Mouse (Mus musculus): Measurements from ENCODE around the gene Fat3. TPM values are rescaled to one million over a fixed set of nuclear protein-coding genes. Genes with fewer than 3 reads are reported as not detected.

The Fat3 gene
- polyA plus RNA-seq, 1 experiment = 0.51 TPM

DNA sequence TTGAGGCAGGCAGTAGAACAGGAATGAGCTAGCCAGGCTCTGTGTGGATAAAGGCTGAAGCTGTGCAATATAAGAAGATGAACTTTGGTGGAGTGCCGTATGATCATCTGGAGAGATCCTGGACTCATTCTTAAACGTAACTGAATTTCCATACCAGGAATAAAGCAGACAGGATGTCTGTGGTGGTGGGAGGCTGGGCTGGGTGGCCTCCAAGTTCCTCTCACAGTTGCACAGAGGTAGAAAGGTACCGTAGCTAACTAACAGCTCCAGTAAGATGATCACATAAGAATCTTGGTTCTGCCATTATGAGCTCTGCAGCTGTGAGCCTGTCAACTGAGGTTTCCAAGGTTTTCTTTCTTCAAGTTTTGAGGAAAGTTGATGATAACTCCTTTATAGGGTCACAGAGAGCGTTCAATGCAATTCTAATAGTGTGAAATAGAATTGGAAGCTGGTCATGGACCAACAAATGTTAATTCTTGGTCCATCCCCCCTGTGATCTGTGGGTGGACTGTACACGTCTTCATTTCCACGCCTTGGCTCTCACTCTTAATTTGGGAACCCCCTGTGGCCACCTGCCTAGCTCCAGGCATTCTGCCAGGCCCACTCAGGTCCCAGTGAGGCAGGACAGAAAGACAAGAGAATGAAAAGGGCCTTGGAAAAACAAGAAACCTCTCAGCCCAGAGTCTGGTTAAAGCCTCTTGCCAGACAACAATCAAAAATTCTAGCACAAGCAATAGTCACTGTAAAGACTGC is 547.3 kb downstream of the Fat3 start:
- Histone ChIP-seq H3K27me3 (ENCODE audit: control insufficient read depth, insufficient read depth, low read length) (no peaks in the 10 kb centered on the region), H3K27ac (ENCODE audit: control insufficient read depth, insufficient read depth, low read length) (no peak overlapping the region), H3K36me3 (ENCODE audit: control insufficient read depth, insufficient read depth, low read length) (no peaks in the 10 kb centered on the region), H3K4me3 (ENCODE audit: control insufficient read depth, insufficient read depth, low read length) (no peak overlapping the region), H3K4me1 (replicated peaks; ENCODE audit: control insufficient read depth, insufficient read depth, low read length) (no peaks in the 10 kb centered on the region)
- no peak for DNase-seq
- TF ChIP-seq POLR2A (IDR thresholded peaks at IDR 0.05; ENCODE audit: control insufficient read depth, extremely low read depth, insufficient read depth, low read length, poor library complexity) (no peak), CTCF (IDR thresholded peaks at IDR 0.05; ENCODE audit: borderline replicate concordance, control insufficient read depth, extremely low read depth, insufficient read depth, low read length, poor library complexity) (no peak)
- 57% methylated on average over 6 of the region's 6 CpGs for WGBS

DNA sequence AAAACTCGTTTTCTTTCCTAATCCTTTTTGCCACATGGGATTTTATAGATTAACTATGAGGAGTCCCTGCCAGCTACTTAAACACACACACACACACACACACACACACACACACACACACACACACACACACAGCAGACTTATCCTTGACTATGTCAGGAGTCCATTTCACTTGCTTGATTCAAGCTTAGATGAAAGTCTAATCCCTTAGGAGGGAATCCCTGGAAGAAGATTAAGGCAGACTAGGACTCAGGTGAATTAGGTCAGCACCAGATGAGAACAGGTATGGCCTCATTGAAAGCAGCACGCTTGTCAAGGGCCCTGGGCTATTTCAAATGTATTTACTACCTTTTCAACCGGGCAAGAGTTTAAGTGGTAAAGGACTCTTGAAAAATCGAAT is 553.0 kb downstream of the Fat3 start:
- Histone ChIP-seq H3K27me3 (ENCODE audit: control insufficient read depth, insufficient read depth, low read length) (no peaks in the 10 kb centered on the region), H3K4me3 (ENCODE audit: control insufficient read depth, insufficient read depth, low read length) (no peak overlapping the region), H3K36me3 (ENCODE audit: control insufficient read depth, insufficient read depth, low read length) (no peaks in the 10 kb centered on the region), H3K27ac (ENCODE audit: control insufficient read depth, insufficient read depth, low read length) (no peak overlapping the region), H3K4me1 (replicated peaks; ENCODE audit: control insufficient read depth, insufficient read depth, low read length) (no peaks in the 10 kb centered on the region)
- DNase-seq = no peak
- WGBS = 84% methylated on average over 4 of the region's 4 CpGs
- no peak for TF ChIP-seq POLR2A (IDR thresholded peaks at IDR 0.05; ENCODE audit: control insufficient read depth, extremely low read depth, insufficient read depth, low read length, poor library complexity)
- TF ChIP-seq CTCF (IDR thresholded peaks at IDR 0.05; ENCODE audit: borderline replicate concordance, control insufficient read depth, extremely low read depth, insufficient read depth, low read length, poor library complexity) = no peak

DNA sequence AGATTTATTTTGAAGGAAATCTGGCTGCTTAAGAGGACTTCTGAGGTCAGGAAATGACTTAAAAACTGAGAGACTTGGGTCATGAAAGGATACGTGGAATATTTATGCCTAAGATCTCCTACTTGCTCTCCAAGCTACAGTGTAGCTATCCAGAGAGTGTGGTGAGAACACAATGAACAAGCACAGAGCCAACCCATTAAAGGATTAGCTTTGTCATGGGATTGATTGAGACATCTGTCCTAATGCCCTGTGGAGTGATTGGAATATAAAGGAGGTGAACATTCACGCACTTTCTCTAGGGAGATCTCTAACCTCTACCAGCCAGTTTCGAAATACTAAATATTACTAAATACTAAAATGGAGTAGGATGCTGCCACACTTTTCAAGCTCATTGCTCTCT is 556.9 kb downstream of the Fat3 start:
- Histone ChIP-seq H3K4me1 (replicated peaks; ENCODE audit: control insufficient read depth, insufficient read depth, low read length) (no peaks in the 10 kb centered on the region), H3K27me3 (ENCODE audit: control insufficient read depth, insufficient read depth, low read length) (no peaks in the 10 kb centered on the region), H3K27ac (ENCODE audit: control insufficient read depth, insufficient read depth, low read length) (no peak overlapping the region), H3K4me3 (ENCODE audit: control insufficient read depth, insufficient read depth, low read length) (no peak overlapping the region), H3K36me3 (ENCODE audit: control insufficient read depth, insufficient read depth, low read length) (no peaks in the 10 kb centered on the region)
- no peak for TF ChIP-seq CTCF (IDR thresholded peaks at IDR 0.05; ENCODE audit: borderline replicate concordance, control insufficient read depth, extremely low read depth, insufficient read depth, low read length, poor library complexity)
- no peak for TF ChIP-seq POLR2A (IDR thresholded peaks at IDR 0.05; ENCODE audit: control insufficient read depth, extremely low read depth, insufficient read depth, low read length, poor library complexity)
- DNase-seq = no peak
- 82% methylated on average over 3 of the region's 3 CpGs for WGBS

DNA sequence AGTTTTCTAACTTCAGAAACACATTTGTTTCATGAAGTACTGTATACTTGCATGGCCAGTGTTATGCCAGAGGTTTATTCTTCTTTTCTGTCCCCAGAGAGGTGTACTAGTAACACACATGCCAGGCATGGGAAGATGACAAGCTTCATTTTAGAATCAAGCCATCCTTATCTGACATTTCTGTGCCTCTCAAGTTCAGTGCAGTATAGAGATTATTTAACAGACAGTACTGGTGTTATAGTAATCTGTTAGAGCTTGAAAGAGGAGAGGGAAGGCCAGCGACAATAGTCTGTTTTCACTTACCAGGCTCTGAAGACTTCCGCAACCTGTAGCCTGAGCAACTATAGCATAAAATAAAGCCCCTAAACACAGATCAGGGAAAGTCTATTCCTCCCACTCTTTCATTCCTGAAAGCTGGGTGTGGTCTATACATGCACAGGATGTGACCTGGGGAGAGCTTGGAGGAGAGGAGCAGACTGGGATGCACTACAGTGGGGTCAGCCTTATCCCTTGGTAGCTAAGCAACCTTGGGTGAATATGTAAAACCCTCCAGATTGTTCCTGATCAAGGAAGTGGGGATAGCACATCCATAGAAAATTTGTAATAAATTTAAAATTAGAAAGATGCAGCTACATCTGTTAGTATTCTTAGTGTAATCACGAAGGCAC is 557.5 kb downstream of the Fat3 start:
- TF ChIP-seq CTCF (IDR thresholded peaks at IDR 0.05; ENCODE audit: borderline replicate concordance, control insufficient read depth, extremely low read depth, insufficient read depth, low read length, poor library complexity) (no peak), POLR2A (IDR thresholded peaks at IDR 0.05; ENCODE audit: control insufficient read depth, extremely low read depth, insufficient read depth, low read length, poor library complexity) (no peak)
- Histone ChIP-seq H3K36me3 (ENCODE audit: control insufficient read depth, insufficient read depth, low read length) (no peaks in the 10 kb centered on the region), H3K27ac (ENCODE audit: control insufficient read depth, insufficient read depth, low read length) (no peak overlapping the region), H3K27me3 (ENCODE audit: control insufficient read depth, insufficient read depth, low read length) (no peaks in the 10 kb centered on the region), H3K4me1 (replicated peaks; ENCODE audit: control insufficient read depth, insufficient read depth, low read length) (no peaks in the 10 kb centered on the region), H3K4me3 (ENCODE audit: control insufficient read depth, insufficient read depth, low read length) (no peak overlapping the region)
- WGBS = 96% methylated on average over 3 of the region's 3 CpGs
- DNase-seq = no peak

DNA sequence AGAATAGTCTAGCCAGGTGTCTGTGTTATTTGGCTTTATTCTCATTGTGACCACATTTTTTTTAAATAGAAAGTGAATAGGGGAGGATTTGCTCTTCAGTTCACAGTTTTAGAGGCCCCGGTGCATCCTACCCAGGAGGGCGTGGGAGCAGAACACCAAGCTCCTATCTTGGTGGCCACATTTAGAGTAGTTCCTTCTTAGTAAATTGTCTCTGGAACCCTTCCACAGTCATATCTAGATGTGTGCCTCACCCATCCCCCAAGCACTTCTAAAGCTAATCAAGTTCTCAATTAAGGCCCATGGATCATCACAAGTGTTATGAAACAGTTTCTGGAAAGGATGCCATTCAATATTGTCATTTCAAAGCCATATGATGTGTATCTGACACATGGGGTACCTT is 559.3 kb downstream of the Fat3 start:
- no peak for DNase-seq
- 80% methylated on average over 2 of the region's 2 CpGs for WGBS
- no peaks in the 10 kb centered on the region for H3K4me1 ChIP-seq (replicated peaks; ENCODE audit: control insufficient read depth, insufficient read depth, low read length)

DNA sequence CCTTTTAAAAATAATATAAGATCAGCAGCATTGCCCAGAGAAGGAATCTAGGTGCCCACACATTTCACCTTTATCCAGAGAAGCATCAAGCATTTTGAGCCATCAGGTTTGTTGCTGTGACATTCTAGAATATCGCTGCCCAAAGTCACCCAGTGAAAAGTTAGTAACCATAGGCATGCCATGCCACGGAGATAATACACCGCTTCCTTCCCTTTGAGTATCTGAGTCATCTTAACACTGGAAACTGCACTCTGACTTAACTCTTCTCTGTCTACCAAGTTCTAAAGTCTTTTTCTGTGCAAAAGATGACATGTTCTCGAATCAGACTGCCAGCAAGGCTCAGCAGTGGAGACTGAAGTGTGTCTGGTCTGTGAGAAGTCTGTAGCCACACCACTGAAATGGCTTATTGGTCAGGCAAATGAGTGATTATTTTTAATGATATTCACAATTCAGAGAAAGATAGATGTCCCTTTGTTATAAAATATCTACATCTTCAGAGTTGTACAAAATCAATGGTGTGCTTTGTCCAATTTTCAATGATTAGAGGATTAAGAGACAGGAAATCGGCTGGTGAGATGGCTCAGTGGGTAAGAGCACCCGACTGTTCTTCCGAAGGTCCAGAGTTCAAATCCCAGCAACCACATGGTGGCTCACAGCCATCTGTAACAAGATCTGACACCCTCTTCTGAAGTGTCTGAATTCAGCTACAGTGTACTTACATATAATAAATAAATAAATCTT is 560.0 kb downstream of the Fat3 start:
- Histone ChIP-seq H3K4me1 (replicated peaks; ENCODE audit: control insufficient read depth, insufficient read depth, low read length) (no peaks in the 10 kb centered on the region), H3K27me3 (ENCODE audit: control insufficient read depth, insufficient read depth, low read length) (no peaks in the 10 kb centered on the region), H3K36me3 (ENCODE audit: control insufficient read depth, insufficient read depth, low read length) (no peaks in the 10 kb centered on the region), H3K4me3 (ENCODE audit: control insufficient read depth, insufficient read depth, low read length) (no peak overlapping the region), H3K27ac (ENCODE audit: control insufficient read depth, insufficient read depth, low read length) (no peak overlapping the region)
- 70% methylated on average over 7 of the region's 7 CpGs for WGBS
- no peak for TF ChIP-seq CTCF (IDR thresholded peaks at IDR 0.05; ENCODE audit: borderline replicate concordance, control insufficient read depth, extremely low read depth, insufficient read depth, low read length, poor library complexity)
- no peak for TF ChIP-seq POLR2A (IDR thresholded peaks at IDR 0.05; ENCODE audit: control insufficient read depth, extremely low read depth, insufficient read depth, low read length, poor library complexity)
- no peak for DNase-seq

More for the DNA sequence above, 559.3 kb downstream of the Fat3 start:
- Histone ChIP-seq H3K27ac (ENCODE audit: control insufficient read depth, insufficient read depth, low read length) (no peak overlapping the region), H3K27me3 (ENCODE audit: control insufficient read depth, insufficient read depth, low read length) (no peaks in the 10 kb centered on the region), H3K36me3 (ENCODE audit: control insufficient read depth, insufficient read depth, low read length) (no peaks in the 10 kb centered on the region), H3K4me3 (ENCODE audit: control insufficient read depth, insufficient read depth, low read length) (no peak overlapping the region)
- no peak for TF ChIP-seq CTCF (IDR thresholded peaks at IDR 0.05; ENCODE audit: borderline replicate concordance, control insufficient read depth, extremely low read depth, insufficient read depth, low read length, poor library complexity)
- no peak for TF ChIP-seq POLR2A (IDR thresholded peaks at IDR 0.05; ENCODE audit: control insufficient read depth, extremely low read depth, insufficient read depth, low read length, poor library complexity)

All from thymus, adult 2 months (tissue).